Mouse (Mus musculus): ENCODE results near the gene Stard10.
A peak's percentile ranks its signal among the peaks of the same experiment; 100 is the strongest.

Gene Stard10

GRCm38 (mm10) chr7:101330074-101330840 is 13.4 kb downstream of the Stard10 start:
- no peak for DNase-seq (ENCODE audit: extremely low read depth, low read depth)

DNA sequence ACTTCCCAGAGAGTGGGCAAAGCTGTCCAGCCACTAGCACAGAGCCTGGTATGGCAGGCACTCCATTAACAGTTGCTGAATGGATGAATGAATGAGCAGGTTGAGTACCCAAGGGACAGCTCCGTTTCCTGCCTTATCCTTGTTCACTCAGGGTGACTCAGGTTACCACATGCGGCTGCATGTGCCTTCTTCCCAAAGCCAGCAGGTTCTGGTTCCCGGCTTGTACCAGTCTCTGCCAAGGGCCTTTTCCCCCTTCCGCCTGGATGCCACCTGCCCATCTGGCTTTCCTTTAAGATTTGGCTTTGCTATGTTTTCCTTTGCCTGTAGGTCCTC is 13.9 kb downstream of the Stard10 start:
- no peak for DNase-seq (ENCODE audit: extremely low read depth, low read depth)

DNA sequence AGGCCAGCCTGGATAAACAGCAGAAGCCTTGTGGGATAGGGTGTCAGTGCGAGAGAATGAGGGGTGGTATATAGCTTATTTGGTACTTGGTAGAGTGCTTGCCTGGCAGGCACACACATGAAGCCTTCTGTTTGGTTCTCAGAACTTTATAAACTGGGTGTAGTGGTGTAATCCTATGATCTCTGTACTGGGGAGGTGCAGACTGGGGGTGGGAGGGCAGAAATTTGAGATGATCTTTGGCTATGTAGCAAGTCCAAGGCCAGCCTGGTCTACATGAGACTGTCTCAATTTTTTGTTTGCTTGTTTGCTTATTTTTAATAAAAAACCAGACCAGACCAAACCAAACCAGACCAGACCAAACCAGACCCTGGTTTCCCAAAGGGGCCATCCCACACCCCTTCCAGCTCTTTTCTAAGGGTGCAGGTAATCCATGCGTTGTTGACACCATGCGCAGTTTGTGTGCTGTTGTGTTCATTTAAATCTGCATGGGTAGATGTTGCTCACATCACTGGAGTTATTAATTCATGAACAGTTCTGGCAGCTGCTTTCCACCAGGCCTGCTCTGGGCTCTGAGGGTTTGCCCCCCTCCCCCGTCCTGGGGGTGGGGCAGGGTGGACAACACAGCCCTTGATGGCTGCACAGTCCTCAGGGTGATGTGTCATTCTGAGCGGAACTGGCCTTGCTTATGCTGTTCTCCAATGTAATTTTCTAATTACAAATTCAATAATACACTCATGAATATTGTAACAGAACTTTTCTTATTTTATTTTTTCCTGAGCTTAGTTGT is 15.4 kb downstream of the Stard10 start:
- no peak for DNase-seq (ENCODE audit: extremely low read depth, low read depth)

DNA sequence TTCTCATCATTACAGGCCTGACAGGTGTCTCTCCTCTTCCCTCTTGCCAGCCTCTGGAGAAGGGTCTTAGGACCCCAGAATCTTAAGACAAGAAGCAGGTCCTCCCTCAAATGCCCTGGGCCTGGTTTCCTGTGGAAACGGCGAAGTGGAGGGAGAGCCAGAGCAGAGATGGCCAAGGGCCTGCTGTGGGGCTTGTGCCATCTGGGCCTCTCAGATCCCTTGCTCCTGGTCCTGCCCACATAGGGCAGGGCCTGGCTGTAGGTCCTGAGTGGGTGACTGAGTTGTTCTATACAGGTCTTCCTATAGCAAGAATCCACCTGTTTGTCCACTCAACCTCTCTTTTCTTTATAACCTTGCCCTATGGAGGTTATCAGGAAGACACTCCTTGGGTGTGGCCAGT is 18.3 kb downstream of the Stard10 start:
- no peak for DNase-seq (ENCODE audit: extremely low read depth, low read depth)

- DNase-seq (ENCODE audit: extremely low read depth, low read depth) = no peak
Measured at GRCm38 (mm10) chr7:101336686-101337085, 19.8 kb downstream of the Stard10 start.

- DNase-seq (ENCODE audit: extremely low read depth, low read depth) = no peak
Measured at GRCm38 (mm10) chr7:101337401-101337800, 20.5 kb downstream of the Stard10 start.

DNA sequence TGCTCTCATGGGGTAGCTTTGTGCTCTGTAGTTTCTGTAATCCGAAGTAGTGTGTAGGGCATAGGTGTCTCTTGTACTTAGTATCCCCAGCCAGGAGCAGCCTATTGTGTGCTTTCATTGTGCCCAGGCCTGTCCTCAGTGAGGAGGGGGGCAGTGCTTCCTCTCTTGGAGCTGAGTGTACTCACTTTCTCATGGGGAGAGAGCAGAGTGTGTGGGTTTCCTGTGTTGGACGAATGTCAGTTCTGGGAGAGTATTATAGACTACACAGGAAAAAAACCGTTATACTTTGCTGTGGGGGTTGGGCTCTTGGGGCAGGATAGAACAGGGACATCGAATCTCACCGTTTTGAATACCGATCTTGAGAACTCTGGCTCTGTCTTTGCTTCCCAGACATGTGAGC is 24.5 kb downstream of the Stard10 start:
- DNase-seq (ENCODE audit: extremely low read depth, low read depth) = no peak

DNA sequence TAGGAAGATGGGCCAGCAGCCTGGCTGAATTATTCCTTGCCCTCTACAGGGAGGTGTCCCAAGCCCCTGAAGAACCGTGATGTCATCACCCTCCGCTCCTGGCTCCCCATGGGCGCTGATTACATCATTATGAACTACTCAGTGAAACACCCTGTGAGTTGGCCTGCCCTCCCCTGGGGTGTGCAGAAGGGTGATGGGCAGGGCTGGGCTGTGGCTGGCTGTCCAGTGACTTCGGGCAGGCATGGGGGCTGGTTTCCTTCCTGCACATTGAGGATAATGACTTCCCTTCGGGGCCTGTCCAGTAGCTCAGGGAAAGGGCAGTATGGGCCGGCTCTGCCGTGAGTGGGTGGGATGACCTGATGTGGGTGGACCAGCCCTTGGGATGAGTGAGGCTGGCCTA is 26.2 kb downstream of the Stard10 start:
- no peak for DNase-seq (ENCODE audit: extremely low read depth, low read depth)

GRCm38 (mm10) chr7:101344892-101345291 is 28.0 kb downstream of the Stard10 start:
- no peak for DNase-seq (ENCODE audit: extremely low read depth, low read depth)

GRCm38 (mm10) chr7:101346991-101347390 is 30.1 kb downstream of the Stard10 start:
- DNase-seq (ENCODE audit: extremely low read depth, low read depth) = no peak

- no peak for DNase-seq (ENCODE audit: extremely low read depth, low read depth)
Measured at GRCm38 (mm10) chr7:101347767-101348270, 30.9 kb downstream of the Stard10 start, which contains the start of gene Arap1. Gene Arap1, plus strand, starts transcription at chr7:101348067.

DNA sequence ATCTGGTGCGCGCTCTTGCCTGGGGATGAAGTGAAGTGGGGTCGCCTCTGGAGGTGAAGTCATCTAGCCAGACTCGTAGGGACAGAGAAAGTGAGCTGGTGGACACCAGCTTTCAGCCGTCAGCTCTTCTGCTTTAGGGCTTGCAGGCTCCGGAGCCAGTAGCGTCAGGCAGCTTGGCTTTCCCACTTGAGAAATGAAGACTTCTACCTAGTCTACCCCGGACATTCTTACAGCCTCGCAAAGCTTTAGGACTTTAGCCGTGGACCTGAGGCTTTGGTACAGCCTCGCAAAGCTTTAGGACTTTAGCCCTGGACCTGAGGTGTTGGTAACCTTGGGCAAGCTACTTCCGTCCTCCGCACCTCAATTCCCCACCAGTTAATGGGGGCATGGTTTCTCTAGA is 31.4 kb downstream of the Stard10 start:
- DNase-seq (ENCODE audit: extremely low read depth, low read depth) = no peak

GRCm38 (mm10) chr7:101349861-101350260 is 33.0 kb downstream of the Stard10 start:
- no peak for DNase-seq (ENCODE audit: extremely low read depth, low read depth)

GRCm38 (mm10) chr7:101352404-101352803 is 35.5 kb downstream of the Stard10 start:
- no peak for DNase-seq (ENCODE audit: extremely low read depth, low read depth)

DNA sequence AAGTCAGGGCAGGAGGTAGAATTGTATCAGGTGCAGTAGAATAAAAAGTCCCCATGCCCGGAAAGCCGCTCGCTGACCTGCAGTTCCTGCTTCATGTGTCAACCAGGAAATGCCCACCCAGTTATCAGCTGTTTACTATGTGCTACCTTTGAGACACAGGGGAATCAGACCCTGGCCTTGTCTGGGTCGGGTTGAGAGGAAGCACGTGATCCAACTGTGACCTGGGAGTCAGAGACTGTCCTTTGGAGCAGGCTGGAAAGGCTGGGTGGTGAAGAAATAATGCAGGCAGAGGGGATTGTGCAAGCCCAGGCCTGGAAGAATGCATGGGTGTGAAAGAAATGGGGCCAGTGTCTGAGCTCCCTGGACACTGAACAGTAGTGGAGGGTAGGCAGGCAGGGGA is 37.5 kb downstream of the Stard10 start:
- no peak for DNase-seq (ENCODE audit: extremely low read depth, low read depth)

- DNase-seq (ENCODE audit: extremely low read depth, low read depth) = no peak
Measured at GRCm38 (mm10) chr7:101355551-101356100, 38.7 kb downstream of the Stard10 start.

DNA sequence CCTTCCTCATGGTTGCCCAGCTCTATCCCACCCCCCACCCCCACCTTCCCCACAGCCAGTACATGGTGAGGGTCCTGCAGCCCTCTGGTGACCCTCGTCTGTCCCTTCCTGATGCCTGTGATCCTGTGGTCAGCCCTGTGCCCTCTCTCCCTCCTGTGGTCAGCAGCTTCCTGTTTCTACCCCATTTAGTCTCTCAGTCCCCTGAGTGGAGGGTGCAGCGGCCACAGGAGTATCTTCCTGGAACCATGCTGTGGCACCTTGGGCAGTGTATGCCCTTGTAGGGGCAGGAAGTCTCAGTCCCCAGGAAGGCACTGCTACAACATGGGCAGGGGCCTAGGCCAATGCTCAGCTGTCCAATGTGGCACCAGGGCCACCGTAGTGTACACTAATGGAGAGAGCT is 40.0 kb downstream of the Stard10 start:
- DNase-seq (ENCODE audit: extremely low read depth, low read depth) = no peak

DNA sequence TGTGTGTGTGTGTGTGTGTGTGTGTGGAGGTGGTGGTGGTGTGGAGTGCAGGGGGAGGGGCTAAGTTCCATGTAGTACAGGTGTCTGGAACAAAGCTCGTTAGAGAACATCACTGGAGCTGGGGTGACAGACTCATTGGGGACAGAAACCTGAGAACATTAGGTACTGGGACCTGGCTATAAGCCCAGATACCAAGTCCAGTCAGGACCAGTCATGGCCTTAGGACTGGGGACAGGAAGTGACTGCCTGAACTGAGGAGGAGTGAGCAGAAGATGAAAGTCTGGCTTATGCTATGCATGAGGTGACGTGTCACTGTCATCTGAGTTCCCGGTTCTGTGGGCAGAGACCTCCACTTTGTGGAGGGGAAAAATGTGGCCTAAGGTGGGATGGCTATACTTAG is 43.5 kb downstream of the Stard10 start:
- no peak for DNase-seq (ENCODE audit: extremely low read depth, low read depth)

- DNase-seq (ENCODE audit: extremely low read depth, low read depth) = no peak
Measured at GRCm38 (mm10) chr7:101361021-101361420, 44.1 kb downstream of the Stard10 start.

GRCm38 (mm10) chr7:101361767-101362166 is 44.9 kb downstream of the Stard10 start:
- no peak for DNase-seq (ENCODE audit: extremely low read depth, low read depth)

- peak; percentile 22 for DNase-seq (ENCODE audit: extremely low read depth, low read depth)
Measured at GRCm38 (mm10) chr7:101362791-101363191, 45.9 kb downstream of the Stard10 start.

- DNase-seq (ENCODE audit: extremely low read depth, low read depth) = no peak
Measured at GRCm38 (mm10) chr7:101363914-101364313, 47.0 kb downstream of the Stard10 start.

All from MEL-GATA-1-ER (cell line).